Mouse (Mus musculus) heart, postnatal 0 days (tissue): ENCODE data around the gene Clip3.

Source experiments
- CTCF ChIP-seq: IDR thresholded peaks from 2 replicates; pipeline ENCODE4 v1.5.1; 2016; ENCODE audit warnings: antibody characterized with exemption, control low read depth, low read depth
- EP300 ChIP-seq: IDR thresholded peaks from 2 replicates; pipeline ENCODE4 v1.6.1; 2016; ENCODE audit warnings: antibody characterized with exemption, low read depth

DNA sequence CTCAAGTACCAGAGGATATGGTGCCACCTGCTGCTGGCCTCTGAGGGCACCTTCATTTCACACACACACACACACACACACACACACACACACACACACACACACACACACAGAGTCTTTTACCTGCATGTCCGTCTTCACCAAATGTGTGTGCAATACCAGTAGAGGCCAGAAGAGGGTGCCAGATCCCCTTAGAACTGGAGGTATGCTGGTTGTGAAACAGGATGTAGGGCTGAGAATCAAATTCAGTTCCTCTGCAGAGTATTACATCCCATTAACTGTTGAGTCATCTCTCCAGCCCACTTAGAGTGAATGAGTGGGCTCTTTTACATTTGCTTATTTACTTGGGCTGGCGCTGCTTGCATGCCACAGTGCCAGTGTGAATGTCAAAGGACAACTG, 33.8 kb downstream of the Clip3 start:
- TF ChIP-seq CTCF (peak; percentile 41), EP300 (no peak)
